Mouse (Mus musculus): Measurements from ENCODE around the gene Pcbp1.

Pcbp1 gene

DNA sequence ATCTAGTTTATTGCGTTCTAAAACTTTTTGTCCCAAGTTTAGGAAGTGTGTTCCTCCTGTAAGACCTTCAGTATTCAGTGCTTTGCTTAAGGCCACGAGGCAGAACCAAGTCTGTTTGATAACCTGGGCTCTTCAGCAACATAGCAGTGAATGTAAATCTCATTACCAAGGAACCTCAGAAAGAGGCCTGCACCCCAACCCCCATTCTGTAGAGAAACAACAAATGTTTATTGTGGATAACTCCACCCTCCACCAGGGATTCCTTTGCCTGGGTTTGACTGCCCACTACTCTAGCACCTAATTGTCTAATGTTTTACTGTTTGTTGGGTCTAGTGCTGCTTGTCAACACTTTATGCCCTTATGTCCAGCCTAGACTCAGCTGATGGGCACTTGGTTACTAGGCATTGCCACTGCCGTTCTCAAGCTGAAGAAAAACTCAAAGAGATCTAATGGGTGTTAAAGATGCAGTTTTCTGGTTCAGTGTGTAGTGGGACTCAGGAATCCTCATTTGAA is 2.8 kb downstream of the Pcbp1 start:
- DNase-seq, result no peak

DNA sequence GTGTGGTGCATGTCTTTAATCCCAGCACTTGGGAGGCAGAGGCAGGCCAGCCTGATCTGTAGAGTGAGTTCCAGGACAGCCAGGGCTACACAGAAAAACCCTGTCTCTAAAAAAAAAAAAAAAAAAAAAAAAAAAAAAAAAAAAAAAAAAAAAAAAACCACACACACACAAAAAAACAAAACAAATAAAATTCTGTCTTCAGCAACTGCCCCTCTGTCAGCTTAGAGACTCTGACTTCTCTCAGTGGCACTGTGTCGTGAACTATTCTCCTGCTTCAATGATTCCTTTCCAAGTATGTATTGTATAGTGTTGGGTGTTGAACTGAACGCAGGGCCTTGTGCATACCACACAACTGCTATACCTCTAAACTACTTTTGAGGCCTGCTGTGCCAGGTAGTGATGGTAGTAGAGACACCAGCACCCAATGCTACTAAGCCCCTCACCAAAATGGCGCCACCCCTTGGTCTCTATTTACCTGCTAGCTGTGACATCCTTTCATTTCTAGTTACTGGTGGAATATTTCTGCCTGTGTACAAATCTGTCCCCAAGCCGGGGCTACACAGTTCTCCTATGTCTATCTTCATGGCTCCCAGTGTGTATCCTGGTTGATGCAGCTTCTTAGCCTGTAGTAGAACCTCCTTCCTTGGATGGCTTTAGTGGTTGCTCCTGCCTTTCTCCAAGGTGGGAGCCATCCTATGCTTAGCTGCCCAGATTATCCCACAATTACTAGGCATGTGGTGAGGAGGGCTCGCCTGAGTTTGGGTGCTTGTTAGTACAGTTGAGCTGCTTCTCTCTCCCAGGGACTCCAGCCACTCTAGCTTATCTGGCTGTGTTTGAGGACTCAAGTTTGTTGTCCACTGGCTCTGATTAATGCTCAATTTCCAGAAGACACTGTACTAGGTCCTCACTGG is 3.9 kb downstream of the Pcbp1 start:
- DNase-seq, result no peak

GRCm38 (mm10) chr6:86519767-86520345 is 6.3 kb downstream of the Pcbp1 start:
- peak; percentile 27 for DNase-seq

DNA sequence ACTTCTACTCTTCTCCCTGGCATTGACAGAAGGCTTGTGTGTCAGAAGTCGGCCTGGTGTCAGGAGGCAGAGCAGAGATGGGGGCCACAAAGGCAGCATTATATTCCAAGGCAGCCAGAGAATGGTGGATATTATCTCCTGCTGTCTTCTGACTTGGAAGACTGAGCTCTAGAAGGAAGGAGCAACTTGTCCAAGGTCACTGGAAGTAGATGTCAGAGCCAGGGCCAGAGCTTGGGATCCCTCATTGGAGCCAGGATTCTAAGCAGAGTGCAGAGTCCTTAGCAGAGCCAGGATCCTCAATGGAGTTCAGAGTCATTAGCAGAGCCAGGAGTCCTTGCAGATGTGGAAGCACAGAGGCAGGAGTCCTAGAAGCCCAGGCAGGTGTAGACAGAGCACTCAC is 10.1 kb downstream of the Pcbp1 start:
- no peak for DNase-seq

- no peak for DNase-seq
Measured at GRCm38 (mm10) chr6:86513296-86513695, 12.8 kb downstream of the Pcbp1 start.

- DNase-seq, result no peak
Measured at GRCm38 (mm10) chr6:86510979-86511378, 15.1 kb downstream of the Pcbp1 start.

GRCm38 (mm10) chr6:86509866-86510200 is 16.3 kb downstream of the Pcbp1 start:
- no peak for DNase-seq

GRCm38 (mm10) chr6:86509194-86509865 is 16.8 kb downstream of the Pcbp1 start:
- DNase-seq, result no peak

- no peak for DNase-seq
Measured at GRCm38 (mm10) chr6:86508736-86509135, 17.4 kb downstream of the Pcbp1 start.

DNA sequence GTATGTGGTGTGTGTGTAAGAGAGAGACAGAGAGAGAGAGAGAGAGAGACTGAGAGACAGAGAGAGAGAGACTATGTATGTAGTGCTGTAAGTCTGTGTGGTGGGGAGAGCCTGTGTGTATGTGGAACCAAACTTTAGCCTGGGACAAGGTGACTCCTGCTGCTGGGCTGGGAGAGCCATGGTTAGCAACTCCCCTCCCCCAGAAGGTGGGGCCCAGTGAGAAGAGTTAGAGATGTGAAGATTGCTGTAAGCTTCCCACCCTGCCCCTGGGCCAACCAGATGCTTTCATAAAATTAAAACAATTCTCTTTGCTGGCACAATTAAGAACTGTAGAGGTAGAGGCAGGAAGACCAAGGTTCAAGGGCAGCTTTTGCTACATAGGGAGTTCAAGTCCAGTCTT is 19.0 kb downstream of the Pcbp1 start:
- DNase-seq, result no peak

- no peak for DNase-seq
Measured at GRCm38 (mm10) chr6:86506309-86506708, 19.8 kb downstream of the Pcbp1 start.

DNA sequence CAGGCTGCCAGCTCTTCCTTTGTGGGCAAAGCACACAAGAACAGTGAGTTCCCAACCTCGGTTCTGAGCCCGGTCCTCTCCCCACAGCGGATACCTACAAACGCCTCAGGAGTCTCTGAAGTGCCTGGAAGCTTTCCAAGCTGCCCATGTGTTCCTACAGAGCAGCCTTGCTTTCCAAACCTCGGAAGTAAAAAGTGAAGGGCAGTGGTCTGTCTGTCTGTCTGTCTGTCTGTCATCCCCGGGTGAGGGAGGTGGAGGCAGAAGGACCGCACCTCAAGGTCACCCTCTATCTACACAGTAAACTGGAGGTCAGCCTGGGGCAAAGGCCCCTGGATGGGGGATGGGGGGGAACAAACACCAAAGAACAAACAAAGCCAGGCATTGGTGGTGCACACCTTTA is 20.4 kb downstream of the Pcbp1 start:
- DNase-seq, result peak; percentile 84

GRCm38 (mm10) chr6:86503513-86503912 is 22.6 kb downstream of the Pcbp1 start:
- peak; percentile 19 for DNase-seq

- DNase-seq, result no peak
Measured at GRCm38 (mm10) chr6:86499571-86500109, 26.5 kb downstream of the Pcbp1 start.

DNA sequence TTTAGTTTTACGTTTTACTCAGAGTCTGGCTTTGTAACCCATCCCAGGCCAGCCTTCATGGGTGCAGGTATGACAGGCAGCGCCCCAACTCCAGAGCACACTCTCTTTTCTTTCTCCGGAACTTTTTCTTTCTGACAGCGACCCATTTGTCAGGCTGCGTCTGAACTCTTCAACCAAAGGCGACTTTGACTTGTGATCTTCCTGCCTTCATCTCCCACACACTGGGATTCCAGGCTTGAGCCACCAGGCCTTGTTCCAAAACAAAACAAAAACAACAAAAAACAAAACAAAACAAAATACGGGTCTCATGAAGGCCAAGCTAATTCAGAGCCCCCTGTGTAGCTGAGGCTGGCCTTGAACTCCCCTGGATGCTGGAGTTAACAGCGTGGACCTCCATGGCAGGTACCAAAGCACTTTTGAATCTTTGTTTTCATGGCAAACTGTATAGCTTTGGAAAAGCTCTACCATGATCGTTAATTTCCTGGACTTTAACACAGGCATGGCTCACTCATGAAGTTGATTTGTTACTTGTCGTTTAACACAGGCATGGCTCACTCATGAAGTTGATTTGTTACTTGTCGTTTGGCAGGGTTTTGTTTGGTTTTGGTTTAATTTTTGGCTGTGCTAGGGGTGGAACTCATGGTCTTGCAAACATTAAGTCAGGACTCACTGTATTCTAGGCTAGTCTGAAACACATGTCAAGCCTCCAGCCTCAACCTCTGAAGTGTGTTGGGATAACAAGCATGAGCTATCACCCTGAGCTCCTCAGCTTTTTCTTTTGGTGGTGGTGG is 28.0 kb downstream of the Pcbp1 start:
- no peak for DNase-seq

DNA sequence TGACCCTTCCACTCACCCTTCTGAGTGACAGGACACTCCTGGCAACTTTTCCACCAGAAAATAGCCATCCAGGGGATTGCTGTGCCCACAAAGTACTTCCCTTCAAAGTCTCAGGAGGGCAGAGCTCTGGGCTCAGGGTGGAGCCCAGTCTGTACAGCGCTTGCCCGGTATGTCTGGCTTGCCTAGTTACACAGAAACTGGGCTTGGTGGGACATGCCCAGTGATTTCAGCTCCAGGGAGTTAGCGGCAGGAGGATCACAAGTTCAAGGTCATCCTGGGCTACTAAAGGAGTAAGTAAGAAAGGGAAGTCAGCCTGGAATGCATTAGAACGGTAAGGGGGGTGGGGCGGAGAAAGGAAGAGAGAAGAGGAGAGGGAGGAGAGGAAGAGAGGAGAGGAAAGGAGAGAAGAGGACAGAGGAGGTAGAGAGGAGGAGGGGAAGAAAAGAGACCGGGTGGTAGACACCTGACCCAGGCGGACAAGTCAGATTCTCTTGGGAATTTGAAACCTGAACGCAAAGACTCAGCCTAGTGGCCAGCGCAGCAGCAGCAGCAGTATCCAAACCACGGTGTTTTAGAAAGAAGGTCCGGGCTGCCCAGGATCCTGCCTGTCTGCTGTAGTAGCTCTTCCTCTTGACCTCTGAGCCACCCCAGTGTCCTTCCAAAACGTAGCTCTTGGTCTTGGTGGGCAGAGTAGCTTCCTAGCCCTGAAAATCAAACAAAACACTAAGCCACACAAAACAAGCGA is 28.9 kb downstream of the Pcbp1 start:
- DNase-seq, result peak; percentile 64

GRCm38 (mm10) chr6:86496585-86496984 is 29.5 kb downstream of the Pcbp1 start:
- DNase-seq, result no peak

GRCm38 (mm10) chr6:86496127-86496526 is 30.0 kb downstream of the Pcbp1 start:
- DNase-seq, result no peak

GRCm38 (mm10) chr6:86495661-86496060 is 30.5 kb downstream of the Pcbp1 start:
- DNase-seq, result no peak

- no peak for DNase-seq
Measured at GRCm38 (mm10) chr6:86494767-86495166, 31.4 kb downstream of the Pcbp1 start.

- no peak for DNase-seq
Measured at GRCm38 (mm10) chr6:86493469-86494263, 32.5 kb downstream of the Pcbp1 start.

Measured in lung, postnatal 36 days (tissue).